Mouse (Mus musculus): ENCODE measurements at regions not wholly inside any gene's neighbourhood (a gene's known extent, or its start where the extent isn't known, plus 50 kb on each side); places are given as distances from the start of the nearest gene placed in this dataset.

DNA sequence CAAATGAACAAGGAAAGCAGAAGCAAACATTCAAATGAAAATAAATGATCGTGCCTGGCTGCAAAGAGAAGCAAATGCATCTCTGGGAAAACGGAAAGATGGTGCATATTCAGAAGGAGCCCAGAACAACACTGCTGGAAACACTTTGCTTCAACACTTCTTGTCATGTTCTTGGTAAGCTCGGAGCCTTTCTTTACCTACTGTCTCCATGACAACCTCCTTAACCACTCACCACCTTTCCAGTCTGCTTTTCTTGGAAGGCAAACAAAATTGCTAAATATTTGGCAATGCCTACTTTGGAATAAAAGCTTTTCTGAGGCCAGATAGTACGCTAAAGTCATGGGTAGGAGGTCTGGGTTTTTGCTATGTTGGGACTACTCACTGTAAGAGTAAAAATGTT lies 548.1 kb downstream of the Ipo11 start:
- TF ChIP-seq CTCF (IDR thresholded peaks at IDR 0.05; ENCODE audit: borderline replicate concordance, extremely low read depth, insufficient read depth, insufficient read length) (no peak), POLR2A (IDR thresholded peaks at IDR 0.05; ENCODE audit: borderline replicate concordance, extremely low read depth, insufficient read depth, insufficient read length, poor library complexity, severe bottlenecking) (no peak)

Data from brain, embryonic 14.5 days (tissue).